Mouse (Mus musculus) midbrain, embryonic 14.5 days (tissue): ENCODE measurements at regions not wholly inside any gene's neighbourhood (a gene's known extent, or its start where the extent isn't known, plus 50 kb on each side); places are given as distances from the start of the nearest gene placed in this dataset.
A peak's percentile ranks its signal among the peaks of the same experiment; 100 is the strongest.

ENCODE experiments used
- ATAC-seq: fragments of 200-750 bp; cut with Nextera tagmentation; 2 replicates; pipeline ENCODE4 v1.8.0; 2017; ENCODE audit warnings: moderate number of reproducible peaks, moderate library complexity; ENCODE audit not compliant: low FRiP score, low TSS enrichment
- DNase-seq: peaks from one replicate; pipeline ENCODE4 v3.0.0-alpha.2; 2015
- H3K27ac ChIP-seq: fragments of 300-500 bp; sonication (generic); replicated peaks from 2 replicates; pipeline ENCODE4 v1.5.1; 2014; ENCODE audit warnings: mild to moderate bottlenecking, low read depth, low read length, moderate library complexity
- H3K27me3 ChIP-seq: fragments of 300-500 bp; sonication (generic); 2 replicates; pipeline ENCODE4 v1.6.1; 2014; ENCODE audit warnings: low read length, control low read depth, mixed read lengths; ENCODE audit not compliant: control insufficient read depth, insufficient read depth
- H3K36me3 ChIP-seq: fragments of 300-500 bp; sonication (generic); 2 replicates; pipeline ENCODE4 v1.6.1; 2014; ENCODE audit warnings: low read length, control low read depth; ENCODE audit not compliant: control insufficient read depth, insufficient read depth
- H3K4me1 ChIP-seq: fragments of 300-500 bp; sonication (generic); 2 replicates; pipeline ENCODE4 v1.6.1; 2014; ENCODE audit warnings: mild to moderate bottlenecking, antibody characterized with exemption, low read length, control low read depth; ENCODE audit not compliant: control insufficient read depth, insufficient read depth
- H3K4me2 ChIP-seq: fragments of 300-500 bp; sonication (generic); 2 replicates; pipeline ENCODE4 v1.6.1; 2014; ENCODE audit warnings: mild to moderate bottlenecking, low read length, moderate library complexity
- H3K4me3 ChIP-seq: fragments of 300-500 bp; sonication (generic); replicated peaks from 2 replicates; pipeline ENCODE4 v1.5.1; 2014; ENCODE audit warnings: low read depth, low read length
- H3K9ac ChIP-seq: fragments of 300-500 bp; sonication (generic); replicated peaks from 2 replicates; pipeline ENCODE4 v1.6.1; 2014; ENCODE audit warnings: mild to moderate bottlenecking, low read length, moderate library complexity
- H3K9me3 ChIP-seq: fragments of 300-500 bp; sonication (generic); 2 replicates; pipeline ENCODE4 v1.6.1; 2016; ENCODE audit warnings: low read length, control low read depth, mixed read lengths; ENCODE audit not compliant: control insufficient read depth
- WGBS: fragments of 180-500 bp; shearing (Covaris S2); extraction: QIAGEN DNeasy Blood & Tissue Kit; methylation state at CpG from one replicate; pipeline ENCODE4 v1.1.7; 2014; 5-methylcytosine and 5-hydroxymethylcytosine counted together

DNA sequence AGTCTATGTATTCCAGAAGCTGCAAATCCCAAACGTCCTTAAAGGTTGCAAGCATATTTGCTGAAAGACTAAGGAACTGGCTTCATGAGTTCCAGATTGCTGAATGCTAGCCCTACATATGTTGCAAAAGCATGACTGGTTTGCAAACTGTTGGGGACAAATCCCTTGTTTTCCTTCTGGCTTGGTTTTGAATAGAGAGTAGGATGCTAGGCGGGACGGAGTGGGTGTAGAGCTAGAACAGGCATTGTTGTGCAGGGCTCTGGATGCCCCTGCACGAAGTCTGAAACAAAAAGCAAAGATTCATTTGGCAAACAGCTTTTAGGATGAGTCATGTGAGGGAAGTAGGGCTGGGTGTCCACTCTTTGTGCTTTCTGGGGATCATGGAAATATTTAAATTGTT is 500.9 kb upstream of the Cnksr2 start:
- H3K4me1 ChIP-seq: no peaks in the 10 kb centered on the region
- H3K27me3 ChIP-seq: no peaks in the 10 kb centered on the region
- no peak overlapping the region for H3K4me3 ChIP-seq
- ATAC-seq (no peak), DNase-seq (no peak)
- H3K4me2 ChIP-seq: no peak overlapping the region
- 53% methylated on average over 4 of the region's 4 CpGs for WGBS
- no peak overlapping the region for H3K9ac ChIP-seq
- H3K27ac ChIP-seq: no peak overlapping the region
- H3K36me3 ChIP-seq: no peaks in the 10 kb centered on the region
- H3K9me3 ChIP-seq: no peaks in the 10 kb centered on the region

DNA sequence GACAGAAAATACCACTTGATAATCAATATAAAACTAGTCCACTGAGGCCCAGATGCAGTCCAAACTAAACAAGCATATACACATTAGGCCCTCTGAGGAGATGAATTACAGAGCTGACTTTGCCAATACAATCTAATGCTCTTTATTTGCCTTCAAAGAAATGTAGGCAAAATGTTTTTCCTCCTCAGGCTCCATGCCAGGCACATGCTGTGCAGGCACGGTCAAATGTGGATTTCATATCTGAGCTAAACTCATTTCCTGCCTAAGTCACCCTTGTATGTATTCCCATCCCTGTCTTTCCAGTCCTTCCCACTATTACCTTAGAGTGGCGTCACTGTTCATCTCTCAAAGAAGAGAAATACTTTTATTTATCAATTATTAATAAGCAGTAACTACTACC is 534.8 kb upstream of the Cnksr2 start:
- Histone ChIP-seq H3K27me3 (no peaks in the 10 kb centered on the region), H3K27ac (no peak overlapping the region), H3K9me3 (no peaks in the 10 kb centered on the region), H3K4me1 (no peaks in the 10 kb centered on the region), H3K36me3 (no peaks in the 10 kb centered on the region), H3K4me2 (no peak overlapping the region), H3K9ac (no peak overlapping the region), H3K4me3 (no peak overlapping the region)
- ATAC-seq (no peak), DNase-seq (no peak)
- WGBS: 82% methylated on average over 2 of the region's 2 CpGs

DNA sequence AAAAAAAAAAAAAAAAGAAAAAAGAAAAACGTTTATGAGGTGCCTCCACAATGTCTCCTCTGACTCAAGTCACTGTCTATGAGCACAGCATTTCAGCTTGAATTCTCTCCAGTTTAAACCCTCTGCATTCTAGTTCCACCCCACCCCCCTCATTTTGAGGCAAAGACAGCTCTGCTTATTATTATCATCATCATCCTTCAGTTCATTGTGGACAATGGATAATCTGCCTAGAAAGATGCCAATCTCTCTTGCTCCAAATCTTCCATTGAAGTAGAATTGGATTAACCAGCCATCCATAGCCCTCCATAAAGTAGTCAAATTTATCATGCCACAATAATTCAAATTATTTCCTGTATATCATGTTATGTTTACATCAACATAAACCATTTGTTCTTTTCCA is 570.0 kb upstream of the Cnksr2 start:
- no peak for ATAC-seq
- Histone ChIP-seq H3K9me3 (no peaks in the 10 kb centered on the region), H3K27ac (no peak overlapping the region), H3K9ac (no peak overlapping the region), H3K27me3 (no peaks in the 10 kb centered on the region), H3K4me2 (no peak overlapping the region), H3K4me1 (no peaks in the 10 kb centered on the region), H3K4me3 (no peak overlapping the region), H3K36me3 (no peaks in the 10 kb centered on the region)
- no peak for DNase-seq
- WGBS: 6% methylated on average over 1 of the region's 1 CpGs

DNA sequence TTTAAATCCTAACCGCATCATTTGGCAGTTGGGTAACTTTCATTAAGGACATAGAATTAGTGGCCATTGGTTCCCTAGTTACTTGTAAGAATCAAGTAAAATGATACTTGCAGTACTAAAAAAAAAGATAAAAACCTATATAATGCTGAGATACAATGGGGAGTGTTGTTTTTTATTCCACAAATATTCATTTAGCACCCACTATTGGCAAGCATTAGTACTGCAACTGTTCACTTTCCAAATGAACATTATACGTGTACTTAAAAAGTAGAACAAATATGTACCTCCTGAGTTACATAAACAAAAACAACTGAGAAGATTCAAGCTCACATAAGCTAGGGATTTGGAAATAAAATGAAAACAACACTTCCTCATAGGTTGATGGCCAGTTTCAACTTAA is 570.5 kb upstream of the Cnksr2 start:
- Histone ChIP-seq H3K9ac (no peak overlapping the region), H3K4me1 (no peaks in the 10 kb centered on the region), H3K27ac (no peak overlapping the region), H3K9me3 (no peaks in the 10 kb centered on the region), H3K27me3 (no peaks in the 10 kb centered on the region), H3K36me3 (no peaks in the 10 kb centered on the region), H3K4me2 (no peak overlapping the region), H3K4me3 (no peak overlapping the region)
- WGBS: 80% methylated on average over 2 of the region's 2 CpGs
- DNase-seq (peak; percentile 47), ATAC-seq (no peak)

DNA sequence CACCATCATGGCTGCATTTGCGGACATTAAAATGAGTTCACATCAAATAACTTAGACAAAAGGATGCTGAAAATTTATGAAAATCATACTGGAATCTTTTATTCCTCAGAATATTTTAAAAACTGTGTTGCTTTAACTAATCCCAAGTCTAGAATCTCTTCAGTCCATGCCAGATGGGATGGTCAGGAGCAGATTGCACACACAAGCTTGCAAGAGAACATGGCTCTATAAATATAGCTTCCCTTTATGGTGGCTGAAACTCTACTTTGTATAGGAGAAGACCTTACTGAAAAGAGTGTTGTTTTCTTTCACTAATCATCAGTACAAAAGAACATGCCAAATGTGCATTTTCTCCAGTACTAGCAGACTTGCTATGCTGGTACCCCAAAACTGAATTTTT is 570.9 kb upstream of the Cnksr2 start:
- DNase-seq: no peak
- no peak for ATAC-seq

DNA sequence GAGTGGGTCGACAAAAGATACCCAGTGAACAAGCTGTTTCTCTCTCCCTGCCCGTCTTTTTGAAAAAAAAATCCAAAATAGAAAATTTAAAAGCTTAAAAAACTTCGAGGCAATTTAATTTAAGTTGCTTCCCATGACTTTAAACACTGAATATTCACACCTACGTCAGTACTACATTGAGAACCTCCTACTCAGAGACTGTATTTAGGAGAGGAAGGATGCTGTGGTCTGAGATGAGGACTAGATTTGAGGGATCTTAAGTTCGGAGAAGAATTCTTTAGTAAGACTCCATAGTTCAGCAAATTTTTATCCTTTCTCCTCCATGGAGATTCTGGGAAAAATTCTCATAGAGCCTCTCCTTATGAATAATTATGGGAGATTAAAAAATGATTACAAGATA is 571.4 kb upstream of the Cnksr2 start:
- Histone ChIP-seq H3K4me2 (no peak overlapping the region), H3K4me1 (no peaks in the 10 kb centered on the region), H3K27me3 (no peaks in the 10 kb centered on the region), H3K27ac (no peak overlapping the region), H3K9ac (no peak overlapping the region), H3K9me3 (no peaks in the 10 kb centered on the region), H3K4me3 (no peak overlapping the region), H3K36me3 (no peaks in the 10 kb centered on the region)
- DNase-seq: no peak
- no peak for ATAC-seq
- 70% methylated on average over 5 of the region's 5 CpGs for WGBS

More for the DNA sequence above, 570.9 kb upstream of the Cnksr2 start:
- Histone ChIP-seq H3K27ac (no peak overlapping the region), H3K27me3 (no peaks in the 10 kb centered on the region), H3K4me3 (no peak overlapping the region), H3K4me2 (no peak overlapping the region), H3K4me1 (no peaks in the 10 kb centered on the region), H3K9ac (no peak overlapping the region), H3K36me3 (no peaks in the 10 kb centered on the region), H3K9me3 (no peaks in the 10 kb centered on the region)
- 99% methylated on average over 1 of the region's 1 CpGs for WGBS

DNA sequence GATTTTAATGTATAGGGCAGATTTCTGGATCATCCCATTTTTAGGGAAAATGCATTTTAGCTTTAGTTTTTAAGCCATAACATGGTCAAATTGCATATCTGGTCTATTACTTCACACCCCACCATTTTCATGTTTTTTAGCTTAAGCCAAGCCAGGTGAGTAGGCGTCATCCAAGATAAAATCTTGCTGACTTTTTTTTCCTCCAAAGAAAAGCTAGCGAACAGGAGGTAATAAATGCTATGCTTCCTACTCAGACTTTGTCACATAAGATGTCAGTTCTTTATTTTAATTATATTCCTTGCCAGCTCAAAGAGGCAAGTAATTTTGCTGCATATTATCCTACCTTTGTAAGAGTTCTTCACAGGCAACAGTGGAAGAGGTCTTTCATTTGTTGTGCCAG is 572.0 kb upstream of the Cnksr2 start:
- Histone ChIP-seq H3K4me1 (no peaks in the 10 kb centered on the region), H3K4me3 (no peak overlapping the region), H3K36me3 (no peaks in the 10 kb centered on the region), H3K27me3 (no peaks in the 10 kb centered on the region), H3K4me2 (no peak overlapping the region), H3K27ac (no peak overlapping the region), H3K9me3 (no peaks in the 10 kb centered on the region), H3K9ac (no peak overlapping the region)
- WGBS: 86% methylated on average over 2 of the region's 2 CpGs
- ATAC-seq (no peak), DNase-seq (no peak)

DNA sequence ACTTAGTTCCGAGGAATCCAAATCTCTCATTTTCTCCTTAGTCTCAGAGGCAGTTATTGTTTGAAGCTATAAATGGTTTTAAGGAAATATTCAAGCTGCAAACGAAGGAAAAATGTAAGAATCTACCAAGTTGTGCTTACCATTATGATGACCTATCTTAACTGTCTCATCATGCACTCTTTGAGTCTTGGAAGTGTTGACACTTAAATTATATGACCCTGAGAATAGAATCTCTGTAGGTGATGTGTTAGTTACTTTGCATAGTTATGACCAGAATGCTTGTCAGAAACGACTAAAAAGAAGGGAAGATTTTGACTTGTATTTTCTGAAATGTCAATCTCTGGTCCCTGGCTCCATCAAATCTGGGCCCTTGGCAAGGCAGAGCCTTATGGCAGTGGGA is 582.7 kb upstream of the Rps6ka3 start:
- WGBS: 66% methylated on average over 3 of the region's 3 CpGs
- no peak for ATAC-seq

DNA sequence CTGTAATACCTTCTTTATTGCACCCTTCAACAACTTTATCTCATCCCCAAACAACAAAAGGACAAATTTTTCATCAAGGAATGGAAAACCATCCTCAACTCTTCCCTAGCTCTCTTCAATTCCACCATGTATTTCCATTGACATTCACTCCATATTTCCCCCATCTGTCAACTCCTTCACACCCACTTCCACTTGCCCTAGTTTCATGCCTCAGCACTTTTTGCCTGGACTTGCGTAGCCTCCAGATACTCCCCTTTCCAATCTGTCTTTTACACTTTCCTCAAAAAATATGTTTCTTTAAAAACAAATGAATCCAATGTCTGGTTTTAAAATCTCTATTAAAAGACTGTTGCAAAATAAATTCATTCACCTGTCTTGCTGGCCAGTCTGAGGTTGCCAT is 577.7 kb upstream of the Rps6ka3 start:
- H3K9ac ChIP-seq: no peak overlapping the region
- WGBS: 92% methylated on average over 1 of the region's 1 CpGs
- H3K4me3 ChIP-seq: no peak overlapping the region
- no peaks in the 10 kb centered on the region for H3K27me3 ChIP-seq
- H3K27ac ChIP-seq: no peak overlapping the region
- no peaks in the 10 kb centered on the region for H3K9me3 ChIP-seq
- DNase-seq (no peak), ATAC-seq (no peak)
- H3K4me2 ChIP-seq: no peak overlapping the region
- H3K4me1 ChIP-seq: no peaks in the 10 kb centered on the region
- H3K36me3 ChIP-seq: no peaks in the 10 kb centered on the region

More for the DNA sequence above, 582.7 kb upstream of the Rps6ka3 start:
- H3K4me1 ChIP-seq: no peaks in the 10 kb centered on the region
- no peaks in the 10 kb centered on the region for H3K27me3 ChIP-seq
- H3K4me2 ChIP-seq: no peak overlapping the region
- no peak for DNase-seq
- no peak overlapping the region for H3K27ac ChIP-seq
- H3K36me3 ChIP-seq: no peaks in the 10 kb centered on the region
- no peak overlapping the region for H3K4me3 ChIP-seq
- H3K9me3 ChIP-seq: no peaks in the 10 kb centered on the region
- no peak overlapping the region for H3K9ac ChIP-seq
